Mouse (Mus musculus): Measurements from ENCODE around the gene Wdr76.

DNA sequence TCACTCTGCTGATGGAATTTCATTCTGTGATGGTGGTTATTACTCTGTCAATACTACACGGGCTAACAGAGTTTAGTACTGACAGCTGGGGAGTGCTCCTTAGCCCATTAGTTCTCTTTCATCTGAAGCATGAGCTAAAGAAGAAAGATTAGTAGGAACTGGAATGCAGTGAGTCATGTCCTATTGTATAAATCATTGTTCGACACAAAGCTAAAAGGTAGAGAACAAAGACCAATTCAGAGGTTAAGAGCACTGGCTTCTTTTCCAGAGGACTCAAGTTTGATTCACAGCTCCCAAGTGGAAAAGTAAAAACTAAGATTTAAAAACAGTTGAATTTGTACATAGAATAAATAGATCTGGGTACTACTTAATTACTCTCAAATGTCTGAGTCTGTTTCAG, 46.5 kb upstream of the Wdr76 start:
- TF ChIP-seq POLR2A (IDR thresholded peaks at IDR 0.05; ENCODE audit: control insufficient read depth, extremely low read depth, insufficient read depth, low read length, poor library complexity) = no peak
- no peak for TF ChIP-seq CTCF (IDR thresholded peaks at IDR 0.05; ENCODE audit: borderline replicate concordance, control insufficient read depth, extremely low read depth, insufficient read depth, low read length, poor library complexity)

All from thymus, adult 2 months (tissue).